Mouse (Mus musculus) megakaryocyte-erythroid progenitor cell, adult 5 weeks (primary cell): Measurements from ENCODE around the gene Bhmt2. TPM values are rescaled to one million over a fixed set of nuclear protein-coding genes. Genes with fewer than 3 reads are reported as not detected.

Experiments used
- polyA plus RNA-seq: library from polyadenylated mRNA; stranded (reverse); fragments of >175 nt; gene quantifications from 2 replicates; pipeline ENCODE4 v1.2.3, GENCODE M21; 2012

The Bhmt2 gene
- not detected in 2 replicates for polyA plus RNA-seq

GRCm38 (mm10) chr13:93674131-93674561, at the start of gene Bhmt2, which contains the start of gene Dmgdh:
TSS of gene Bhmt2 (minus strand) at chr13:93674302.
TSS of gene Dmgdh (plus strand) at chr13:93674433.

GRCm38 (mm10) chr13:93637282-93638245, 36.5 kb downstream of the Bhmt2 start, which contains the start of gene Bhmt:
TSS of gene Bhmt (minus strand) at chr13:93637961.

Other genes with a start within 250 kb of the Bhmt2 start
- 10.4 and 17.2 TPM in 2 replicates for gene Jmy, start 174.5 kb downstream of the Bhmt2 start, polyA plus RNA-seq
- not detected in 2 replicates for gene Bhmt, start 36.3 kb downstream of the Bhmt2 start, polyA plus RNA-seq
- gene Dmgdh, start 131 bp upstream of the Bhmt2 start, polyA plus RNA-seq: not detected in 2 replicates
- 49.4 and 77.5 TPM in 2 replicates for gene Arsb, start 97.3 kb upstream of the Bhmt2 start, polyA plus RNA-seq